Mouse (Mus musculus): ENCODE measurements around the gene Nedd9. TPM values are rescaled to one million over a fixed set of nuclear protein-coding genes. Genes with fewer than 3 reads are reported as not detected.

Nedd9 gene
- polyA plus RNA-seq, 1 experiment = 3.0 TPM

GRCm38 (mm10) chr13:41405009-41405408 is 82.2 kb downstream of the Nedd9 start:
- H3K4me1 ChIP-seq (ENCODE audit: control insufficient read depth, insufficient read depth, low read length) = no peaks in the 10 kb centered on the region
- H3K36me3 ChIP-seq (ENCODE audit: control insufficient read depth, insufficient read depth, low read length, poor library complexity, severe bottlenecking) = no peaks in the 10 kb centered on the region
- no peak overlapping the region for H3K27ac ChIP-seq (ENCODE audit: insufficient read depth, low read length)
- TF ChIP-seq POLR2A (IDR thresholded peaks at IDR 0.05; ENCODE audit: insufficient read depth, low read length) (no peak), EP300 (IDR thresholded peaks at IDR 0.05; ENCODE audit: insufficient read depth, low read depth, low read length) (no peak), CTCF (IDR thresholded peaks at IDR 0.05; ENCODE audit: low read depth, low read length) (no peak)
- H3K4me3 ChIP-seq (ENCODE audit: low read depth, low read length) = no peak overlapping the region
- H3K9ac ChIP-seq (ENCODE audit: low read depth, poor library complexity, severe bottlenecking) = no peak overlapping the region
- no peaks in the 10 kb centered on the region for H3K9me3 ChIP-seq (replicated peaks; ENCODE audit: control insufficient read depth, insufficient read depth, low read length, poor library complexity, severe bottlenecking)
- no peaks in the 10 kb centered on the region for H3K27me3 ChIP-seq (ENCODE audit: control insufficient read depth, insufficient read depth, low read length, poor library complexity, severe bottlenecking)

- Histone ChIP-seq H3K36me3 (ENCODE audit: control insufficient read depth, insufficient read depth, low read length, poor library complexity, severe bottlenecking) (no peaks in the 10 kb centered on the region), H3K4me3 (ENCODE audit: low read depth, low read length) (no peak overlapping the region), H3K9ac (ENCODE audit: low read depth, poor library complexity, severe bottlenecking) (no peak overlapping the region), H3K27ac (ENCODE audit: insufficient read depth, low read length) (no peak overlapping the region), H3K4me1 (ENCODE audit: control insufficient read depth, insufficient read depth, low read length) (no peaks in the 10 kb centered on the region), H3K27me3 (ENCODE audit: control insufficient read depth, insufficient read depth, low read length, poor library complexity, severe bottlenecking) (no peaks in the 10 kb centered on the region), H3K9me3 (replicated peaks; ENCODE audit: control insufficient read depth, insufficient read depth, low read length, poor library complexity, severe bottlenecking) (no peaks in the 10 kb centered on the region)
- TF ChIP-seq EP300 (IDR thresholded peaks at IDR 0.05; ENCODE audit: insufficient read depth, low read depth, low read length) (no peak), POLR2A (IDR thresholded peaks at IDR 0.05; ENCODE audit: insufficient read depth, low read length) (no peak), CTCF (IDR thresholded peaks at IDR 0.05; ENCODE audit: low read depth, low read length) (no peak)
Observed at GRCm38 (mm10) chr13:41403838-41404237, 83.3 kb downstream of the Nedd9 start.

GRCm38 (mm10) chr13:41402441-41403003 is 84.6 kb downstream of the Nedd9 start:
- no peaks in the 10 kb centered on the region for H3K9me3 ChIP-seq (replicated peaks; ENCODE audit: control insufficient read depth, insufficient read depth, low read length, poor library complexity, severe bottlenecking)
- no peaks in the 10 kb centered on the region for H3K27me3 ChIP-seq (ENCODE audit: control insufficient read depth, insufficient read depth, low read length, poor library complexity, severe bottlenecking)
- no peak overlapping the region for H3K9ac ChIP-seq (ENCODE audit: low read depth, poor library complexity, severe bottlenecking)
- H3K4me1 ChIP-seq (ENCODE audit: control insufficient read depth, insufficient read depth, low read length) = no peaks in the 10 kb centered on the region
- H3K4me3 ChIP-seq (ENCODE audit: low read depth, low read length) = no peak overlapping the region
- H3K36me3 ChIP-seq (ENCODE audit: control insufficient read depth, insufficient read depth, low read length, poor library complexity, severe bottlenecking) = no peaks in the 10 kb centered on the region
- no peak overlapping the region for H3K27ac ChIP-seq (ENCODE audit: insufficient read depth, low read length)
- TF ChIP-seq POLR2A (IDR thresholded peaks at IDR 0.05; ENCODE audit: insufficient read depth, low read length) = no peak
- TF ChIP-seq EP300 (IDR thresholded peaks at IDR 0.05; ENCODE audit: insufficient read depth, low read depth, low read length) = no peak
- no peak for TF ChIP-seq CTCF (IDR thresholded peaks at IDR 0.05; ENCODE audit: low read depth, low read length)

- H3K27ac ChIP-seq (ENCODE audit: insufficient read depth, low read length) = no peak overlapping the region
- no peak overlapping the region for H3K4me3 ChIP-seq (ENCODE audit: low read depth, low read length)
Observed at GRCm38 (mm10) chr13:41401775-41402174, 85.4 kb downstream of the Nedd9 start.

GRCm38 (mm10) chr13:41400289-41400688 is 86.9 kb downstream of the Nedd9 start:
- Histone ChIP-seq H3K27me3 (ENCODE audit: control insufficient read depth, insufficient read depth, low read length, poor library complexity, severe bottlenecking) (no peaks in the 10 kb centered on the region), H3K4me1 (ENCODE audit: control insufficient read depth, insufficient read depth, low read length) (no peaks in the 10 kb centered on the region), H3K36me3 (ENCODE audit: control insufficient read depth, insufficient read depth, low read length, poor library complexity, severe bottlenecking) (no peaks in the 10 kb centered on the region), H3K9ac (ENCODE audit: low read depth, poor library complexity, severe bottlenecking) (no peak overlapping the region), H3K4me3 (ENCODE audit: low read depth, low read length) (no peak overlapping the region), H3K9me3 (replicated peaks; ENCODE audit: control insufficient read depth, insufficient read depth, low read length, poor library complexity, severe bottlenecking) (no peaks in the 10 kb centered on the region), H3K27ac (ENCODE audit: insufficient read depth, low read length) (no peak overlapping the region)
- TF ChIP-seq EP300 (IDR thresholded peaks at IDR 0.05; ENCODE audit: insufficient read depth, low read depth, low read length) (no peak), CTCF (IDR thresholded peaks at IDR 0.05; ENCODE audit: low read depth, low read length) (no peak), POLR2A (IDR thresholded peaks at IDR 0.05; ENCODE audit: insufficient read depth, low read length) (no peak)

More at GRCm38 (mm10) chr13:41401775-41402174, 85.4 kb downstream of the Nedd9 start:
- Histone ChIP-seq H3K9me3 (replicated peaks; ENCODE audit: control insufficient read depth, insufficient read depth, low read length, poor library complexity, severe bottlenecking) (no peaks in the 10 kb centered on the region), H3K27me3 (ENCODE audit: control insufficient read depth, insufficient read depth, low read length, poor library complexity, severe bottlenecking) (no peaks in the 10 kb centered on the region), H3K36me3 (ENCODE audit: control insufficient read depth, insufficient read depth, low read length, poor library complexity, severe bottlenecking) (no peaks in the 10 kb centered on the region), H3K9ac (ENCODE audit: low read depth, poor library complexity, severe bottlenecking) (no peak overlapping the region), H3K4me1 (ENCODE audit: control insufficient read depth, insufficient read depth, low read length) (no peaks in the 10 kb centered on the region)
- TF ChIP-seq EP300 (IDR thresholded peaks at IDR 0.05; ENCODE audit: insufficient read depth, low read depth, low read length) = no peak
- no peak for TF ChIP-seq POLR2A (IDR thresholded peaks at IDR 0.05; ENCODE audit: insufficient read depth, low read length)
- no peak for TF ChIP-seq CTCF (IDR thresholded peaks at IDR 0.05; ENCODE audit: low read depth, low read length)

GRCm38 (mm10) chr13:41392191-41392590 is 95.0 kb downstream of the Nedd9 start:
- TF ChIP-seq POLR2A (IDR thresholded peaks at IDR 0.05; ENCODE audit: insufficient read depth, low read length) (no peak), EP300 (IDR thresholded peaks at IDR 0.05; ENCODE audit: insufficient read depth, low read depth, low read length) (no peak), CTCF (IDR thresholded peaks at IDR 0.05; ENCODE audit: low read depth, low read length) (no peak)
- H3K9me3 ChIP-seq (replicated peaks; ENCODE audit: control insufficient read depth, insufficient read depth, low read length, poor library complexity, severe bottlenecking) = no peaks in the 10 kb centered on the region
- H3K36me3 ChIP-seq (ENCODE audit: control insufficient read depth, insufficient read depth, low read length, poor library complexity, severe bottlenecking) = no peaks in the 10 kb centered on the region
- H3K9ac ChIP-seq (ENCODE audit: low read depth, poor library complexity, severe bottlenecking) = no peak overlapping the region
- no peak overlapping the region for H3K4me3 ChIP-seq (ENCODE audit: low read depth, low read length)
- H3K27ac ChIP-seq (ENCODE audit: insufficient read depth, low read length) = no peak overlapping the region
- no peaks in the 10 kb centered on the region for H3K27me3 ChIP-seq (ENCODE audit: control insufficient read depth, insufficient read depth, low read length, poor library complexity, severe bottlenecking)
- no peaks in the 10 kb centered on the region for H3K4me1 ChIP-seq (ENCODE audit: control insufficient read depth, insufficient read depth, low read length)

Data from ES-Bruce4 (cell line).